Mouse (Mus musculus) testis, adult 2 months (tissue): ENCODE measurements around the gene Kcng1.

Source experiments
- CTCF ChIP-seq: fragments of 200-500 bp; IDR thresholded peaks from 2 replicates; pipeline ENCODE4 v1.5.1; 2012; ENCODE audit warnings: low read depth, mild to moderate bottlenecking, inconsistent platforms, low read length, moderate library complexity; ENCODE audit not compliant: control insufficient read depth, insufficient read depth, insufficient replicate concordance
- POLR2A ChIP-seq: fragments of 200-500 bp; IDR thresholded peaks from 2 replicates; pipeline ENCODE4 v1.6.1; 2012; ENCODE audit warnings: low read depth, mild to moderate bottlenecking, inconsistent platforms, low read length, moderate library complexity; ENCODE audit not compliant: control insufficient read depth

GRCm38 (mm10) chr2:168259046-168259445 lies 22.5 kb downstream of the Kcng1 start:
- no peak for TF ChIP-seq POLR2A
- TF ChIP-seq CTCF: no peak
